Mouse (Mus musculus): ENCODE measurements around the gene Gm49721. TPM values are rescaled to one million over a fixed set of nuclear protein-coding genes. Genes with fewer than 3 reads are reported as not detected.

The Gm49721 gene
- 0.27 TPM in 1 of 2 replicates, not detected in the other for polyA plus RNA-seq (2012; rRNA removed; ENCODE audit: low replicate concordance)

GRCm38 (mm10) chr17:6978287-6979248 is at the start of gene Gm49721:
Gene Gm49721 (plus strand): TSS chr17:6978904.

GRCm38 (mm10) chr17:6947984-6948768 is 30.5 kb upstream of the Gm49721 start, which contains the start of gene Rsph3b:
Gene Rsph3b (minus strand): TSS chr17:6948682.

DNA sequence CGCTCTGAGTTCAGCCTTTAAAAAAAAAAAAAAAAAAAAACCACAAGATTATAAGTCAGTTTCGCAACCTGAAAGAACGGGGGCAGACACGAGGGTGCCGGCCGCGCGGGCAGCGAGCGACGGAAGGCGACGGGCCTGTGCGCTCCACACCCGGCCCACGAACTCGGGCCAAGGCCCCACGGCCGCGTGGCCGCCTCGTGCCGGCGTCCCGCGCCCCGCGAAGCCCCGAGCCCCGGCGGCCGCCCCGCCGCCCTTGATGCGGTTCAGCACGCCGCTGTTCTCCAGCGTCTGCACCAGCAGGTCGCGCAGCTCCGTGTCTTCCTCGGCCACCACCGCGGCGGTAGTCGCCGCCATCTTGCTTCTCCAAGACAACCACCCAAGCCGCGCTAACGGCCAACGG is 17.9 kb upstream of the Gm49721 start, which contains the start of gene Tagap1:
Gene Tagap1 (minus strand): TSS at position 381 of the 400 bp plus-strand sequence.

DNA sequence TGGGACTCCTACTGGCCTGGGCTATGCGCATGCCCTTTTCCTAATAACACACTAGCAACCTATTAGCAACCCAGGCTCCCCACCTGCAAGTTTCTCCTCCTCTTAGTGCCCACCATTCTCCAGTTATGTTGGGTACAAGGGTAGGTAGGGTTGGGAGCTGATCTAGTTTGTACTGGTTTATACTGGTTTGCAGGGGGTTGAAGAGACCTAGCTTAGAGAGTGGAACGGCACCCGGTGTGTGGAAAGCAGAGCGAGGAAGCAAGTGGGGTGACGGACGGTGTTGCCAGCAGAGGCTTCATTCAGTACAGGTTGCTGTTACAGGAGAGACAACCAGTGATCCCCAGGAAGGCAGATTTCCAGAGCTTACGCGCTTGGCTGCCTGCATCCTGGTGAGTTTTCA is 8.4 kb upstream of the Gm49721 start, which contains the start of gene Rnaset2b:
Gene Rnaset2b (plus strand): TSS at position 301 of the 400 bp plus-strand sequence.

DNA sequence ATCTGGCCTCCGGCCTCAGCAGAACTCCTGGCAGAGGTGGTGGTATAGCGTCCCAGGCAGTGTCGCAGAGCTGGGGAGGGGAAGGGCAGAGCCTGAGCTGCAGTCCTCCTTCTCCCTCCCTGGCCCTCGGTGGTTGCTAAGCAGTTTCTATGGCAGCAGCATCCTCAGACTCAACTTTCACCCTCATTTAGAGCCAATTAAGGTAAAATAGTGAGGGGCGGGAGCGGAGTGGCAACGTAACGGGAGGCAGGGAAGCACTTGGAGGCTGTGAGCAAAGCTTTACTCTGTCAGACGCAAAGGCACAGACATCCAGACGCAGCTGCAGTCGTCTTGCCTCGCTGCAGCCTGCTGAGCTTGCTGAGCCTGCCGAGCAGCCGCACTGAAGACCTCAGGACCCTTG is 46.6 kb downstream of the Gm49721 start, which contains the start of gene Gm1604a:
Gene Gm1604a (plus strand): TSS at position 312 of the 400 bp plus-strand sequence.

Other genes with a start within 250 kb of the Gm49721 start
- gene Ezr, start 196.1 kb upstream of the Gm49721 start, polyA plus RNA-seq (2012; rRNA removed; ENCODE audit: low replicate concordance), result 5.6 and 37.1 TPM in 2 replicates
- 29.2 and 36.1 TPM in 2 replicates for gene Rsph3b, start 30.2 kb upstream of the Gm49721 start, polyA plus RNA-seq (2012; rRNA removed; ENCODE audit: low replicate concordance)
- 15.4 and 20.9 TPM in 2 replicates for gene Tagap1, start 17.7 kb upstream of the Gm49721 start, polyA plus RNA-seq (2012; rRNA removed; ENCODE audit: low replicate concordance)
- 102 and 105 TPM in 2 replicates for gene Rnaset2b, start 8.3 kb upstream of the Gm49721 start, polyA plus RNA-seq (2012; rRNA removed; ENCODE audit: low replicate concordance)
- gene Gm1604a, start 46.7 kb downstream of the Gm49721 start, polyA plus RNA-seq (2012; rRNA removed; ENCODE audit: low replicate concordance), result not detected in 2 replicates
- 8.1 and 15.7 TPM in 2 replicates for gene Rps6ka2, start 191.2 kb downstream of the Gm49721 start, polyA plus RNA-seq (2012; rRNA removed; ENCODE audit: low replicate concordance)